Mouse (Mus musculus): ENCODE data around the gene Ghsr. TPM values are rescaled to one million over a fixed set of nuclear protein-coding genes. Genes with fewer than 3 reads are reported as not detected.
"Not testable (repeated sequence)": the region's sequence is repeated elsewhere in the genome, so short reads cannot be mapped to it uniquely, and the experiment has no call there.

Ghsr gene
- polyA plus RNA-seq, 1 experiment from 2014 or later: not detected

DNA sequence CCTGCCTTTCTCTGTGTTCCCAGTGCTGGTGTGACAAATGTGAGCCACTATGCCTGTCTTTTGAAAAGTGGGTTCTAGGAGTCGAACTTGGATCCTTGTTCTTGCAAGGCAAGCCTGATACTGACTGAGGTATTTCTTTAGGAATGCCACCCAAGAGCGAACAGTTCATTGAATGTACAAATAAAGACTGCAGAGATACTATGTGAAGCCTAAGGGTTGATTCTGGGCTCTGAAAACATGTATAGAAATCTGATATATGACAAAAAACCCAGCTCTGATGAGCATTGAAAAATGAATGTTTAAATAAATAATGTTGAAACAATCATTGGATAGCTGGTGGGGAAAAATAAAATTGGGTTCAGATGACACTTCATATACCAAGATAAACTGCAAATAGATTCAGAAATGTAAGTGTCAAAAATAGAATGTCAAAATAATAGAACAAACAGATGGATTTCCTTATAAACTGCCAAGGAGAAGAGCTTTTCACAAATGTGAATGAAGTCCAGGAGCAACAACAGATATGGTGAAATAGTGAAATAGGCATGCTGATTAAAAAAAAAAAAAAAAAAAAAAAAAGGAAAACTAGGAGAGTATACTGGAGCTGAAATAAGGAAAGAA, 11.9 kb upstream of the Ghsr start:
- DNase-seq (no peak), ATAC-seq (ENCODE audit: low read depth) (no peak)
- H3K36me3 ChIP-seq: no peaks in the 10 kb centered on the region
- 50% methylated on average over 2 of the region's 2 CpGs for WGBS (ENCODE audit: insufficient replicate concordance)
- no peaks in the 10 kb centered on the region for H3K27me3 ChIP-seq
- H3K4me3 ChIP-seq (replicated peaks): no peak overlapping the region
- H3K27ac ChIP-seq: no peak overlapping the region
- no peaks in the 10 kb centered on the region for H3K4me1 ChIP-seq (replicated peaks)
- H3K9ac ChIP-seq: no peak overlapping the region
- H3K9me3 ChIP-seq (replicated peaks): no peaks in the 10 kb centered on the region
- H3K4me2 ChIP-seq: no peak overlapping the region

DNA sequence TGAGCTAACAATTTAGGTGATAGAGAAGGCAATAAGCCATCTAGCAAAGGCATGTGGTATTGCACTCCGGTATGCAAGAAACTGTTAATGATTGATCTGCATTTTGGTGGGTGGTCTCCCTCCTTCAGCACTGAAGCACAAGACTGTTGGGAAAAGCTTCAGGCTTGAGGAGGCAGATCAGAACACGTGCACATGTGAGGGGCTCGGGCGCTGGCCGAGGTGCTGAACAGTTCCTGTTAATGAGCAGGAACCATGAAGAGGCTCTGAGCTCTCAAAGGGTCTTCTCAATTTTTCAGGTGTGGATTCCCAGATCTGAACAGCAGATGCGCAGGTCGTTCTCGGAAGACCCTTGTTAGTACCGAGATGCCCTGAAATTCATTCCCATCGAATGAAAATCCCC, 1.0 kb upstream of the Ghsr start:
- Histone ChIP-seq H3K4me1 (replicated peaks) (no peaks in the 10 kb centered on the region), H3K27me3 (peaks cover 51% of the 10 kb centered on the region), H3K4me3 (replicated peaks) (no peak overlapping the region), H3K27ac (no peak overlapping the region), H3K36me3 (no peaks in the 10 kb centered on the region), H3K4me2 (no peak overlapping the region), H3K9ac (no peak overlapping the region), H3K9me3 (replicated peaks) (no peaks in the 10 kb centered on the region)
- DNase-seq: no peak
- 4% methylated on average over 10 of the region's 10 CpGs for WGBS (ENCODE audit: insufficient replicate concordance)
- no peak for ATAC-seq (ENCODE audit: low read depth)

DNA sequence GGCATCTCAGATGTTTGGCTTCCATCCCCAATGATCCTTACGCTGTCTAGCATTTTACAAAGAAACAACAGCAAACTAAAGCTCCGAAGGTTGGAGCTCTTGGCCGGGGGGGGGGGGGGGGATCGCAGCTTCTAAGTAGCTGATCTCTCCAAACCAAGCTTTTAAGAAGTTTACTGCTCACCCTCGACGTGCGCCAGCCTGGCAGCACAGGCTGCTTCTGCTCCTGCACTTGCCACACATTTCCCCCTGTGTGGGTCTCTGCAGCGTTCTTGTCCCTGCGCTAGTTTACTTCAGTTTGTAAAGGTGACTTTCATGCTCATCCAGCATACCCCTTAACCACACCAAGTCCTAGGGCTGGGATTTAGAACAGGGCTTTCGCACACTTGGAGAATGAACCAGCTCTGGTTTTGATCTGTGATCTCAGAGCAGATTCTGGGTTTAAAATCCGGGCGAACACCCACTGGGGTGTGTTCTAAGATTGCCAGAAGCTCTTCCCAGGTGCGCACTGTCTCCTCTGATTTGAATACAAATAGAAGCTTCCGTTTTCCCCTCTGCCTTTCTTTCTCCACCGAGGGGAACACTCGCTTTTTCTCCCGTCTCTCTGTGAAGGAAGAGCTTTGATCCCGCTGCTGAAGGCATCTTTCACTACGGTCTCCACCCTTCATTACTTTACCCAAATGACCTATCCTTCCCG, 422 bp upstream of the Ghsr start:
- Histone ChIP-seq H3K4me1 (replicated peaks) (no peaks in the 10 kb centered on the region), H3K36me3 (no peaks in the 10 kb centered on the region), H3K9me3 (replicated peaks) (no peaks in the 10 kb centered on the region), H3K27me3 (peaks cover 53% of the 10 kb centered on the region), H3K4me3 (replicated peaks) (no peak overlapping the region), H3K27ac (no peak overlapping the region), H3K4me2 (no peak overlapping the region), H3K9ac (no peak overlapping the region)
- no peak for ATAC-seq (ENCODE audit: low read depth)
- WGBS (ENCODE audit: insufficient replicate concordance): 7% methylated on average over 20 of the region's 20 CpGs
- no peak for DNase-seq

DNA sequence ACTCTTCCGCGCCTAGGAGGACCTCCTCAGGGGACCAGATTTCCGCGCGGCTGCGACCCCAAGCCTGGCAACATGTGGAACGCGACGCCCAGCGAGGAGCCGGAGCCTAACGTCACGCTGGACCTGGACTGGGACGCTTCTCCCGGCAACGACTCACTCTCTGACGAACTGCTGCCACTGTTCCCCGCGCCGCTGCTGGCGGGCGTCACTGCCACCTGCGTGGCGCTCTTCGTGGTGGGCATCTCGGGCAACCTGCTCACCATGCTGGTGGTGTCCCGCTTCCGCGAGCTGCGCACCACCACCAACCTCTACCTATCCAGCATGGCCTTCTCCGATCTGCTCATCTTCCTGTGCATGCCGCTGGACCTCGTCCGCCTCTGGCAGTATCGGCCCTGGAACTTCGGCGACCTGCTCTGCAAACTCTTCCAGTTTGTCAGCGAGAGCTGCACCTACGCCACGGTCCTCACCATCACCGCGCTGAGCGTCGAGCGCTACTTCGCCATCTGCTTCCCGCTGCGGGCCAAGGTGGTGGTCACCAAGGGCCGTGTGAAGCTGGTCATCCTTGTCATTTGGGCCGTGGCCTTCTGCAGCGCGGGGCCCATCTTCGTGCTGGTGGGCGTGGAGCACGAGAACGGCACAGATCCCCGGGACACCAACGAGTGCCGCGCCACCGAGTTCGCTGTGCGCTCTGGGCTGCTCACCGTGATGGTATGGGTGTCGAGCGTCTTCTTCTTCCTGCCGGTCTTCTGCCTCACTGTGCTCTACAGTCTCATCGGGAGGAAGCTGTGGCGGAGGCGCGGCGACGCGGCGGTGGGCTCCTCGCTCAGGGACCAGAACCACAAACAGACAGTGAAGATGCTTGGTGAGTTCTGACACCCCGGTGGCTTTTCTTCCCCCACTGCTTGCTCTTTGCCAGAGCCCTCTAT, 837 bp downstream of the Ghsr start:
- H3K9ac ChIP-seq: no peak overlapping the region
- no peak overlapping the region for H3K27ac ChIP-seq
- no peak overlapping the region for H3K4me2 ChIP-seq
- ATAC-seq (ENCODE audit: low read depth) (no peak), DNase-seq (no peak)
- peaks cover 53% of the 10 kb centered on the region for H3K27me3 ChIP-seq
- no peak overlapping the region for H3K4me3 ChIP-seq (replicated peaks)
- 2% methylated on average over 77 of the region's 77 CpGs for WGBS (ENCODE audit: insufficient replicate concordance)
- no peaks in the 10 kb centered on the region for H3K9me3 ChIP-seq (replicated peaks)
- no peaks in the 10 kb centered on the region for H3K4me1 ChIP-seq (replicated peaks)
- H3K36me3 ChIP-seq: no peaks in the 10 kb centered on the region

DNA sequence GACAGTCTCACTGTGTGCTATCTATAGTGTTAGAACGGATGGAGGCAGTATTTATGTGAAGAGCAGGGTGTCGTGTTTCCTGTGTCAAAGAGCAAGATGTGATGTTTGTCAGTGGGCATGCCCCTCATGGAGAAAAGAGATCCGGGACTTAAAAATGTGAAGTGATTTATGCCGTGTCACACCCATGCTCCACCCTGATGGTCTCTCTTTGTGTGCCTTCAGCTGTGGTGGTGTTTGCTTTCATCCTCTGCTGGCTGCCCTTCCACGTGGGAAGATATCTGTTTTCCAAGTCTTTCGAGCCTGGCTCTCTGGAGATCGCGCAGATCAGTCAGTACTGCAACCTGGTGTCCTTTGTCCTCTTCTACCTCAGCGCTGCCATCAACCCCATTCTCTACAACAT, 3.2 kb downstream of the Ghsr start:
- Histone ChIP-seq H3K27ac (no peak overlapping the region), H3K27me3 (peaks cover 53% of the 10 kb centered on the region), H3K4me1 (replicated peaks) (no peaks in the 10 kb centered on the region), H3K36me3 (no peaks in the 10 kb centered on the region), H3K4me2 (no peak overlapping the region), H3K9me3 (replicated peaks) (no peaks in the 10 kb centered on the region), H3K9ac (no peak overlapping the region), H3K4me3 (replicated peaks) (no peak overlapping the region)
- DNase-seq (no peak), ATAC-seq (ENCODE audit: low read depth) (no peak)
- WGBS (ENCODE audit: insufficient replicate concordance): 55% methylated on average over 9 of the region's 9 CpGs

DNA sequence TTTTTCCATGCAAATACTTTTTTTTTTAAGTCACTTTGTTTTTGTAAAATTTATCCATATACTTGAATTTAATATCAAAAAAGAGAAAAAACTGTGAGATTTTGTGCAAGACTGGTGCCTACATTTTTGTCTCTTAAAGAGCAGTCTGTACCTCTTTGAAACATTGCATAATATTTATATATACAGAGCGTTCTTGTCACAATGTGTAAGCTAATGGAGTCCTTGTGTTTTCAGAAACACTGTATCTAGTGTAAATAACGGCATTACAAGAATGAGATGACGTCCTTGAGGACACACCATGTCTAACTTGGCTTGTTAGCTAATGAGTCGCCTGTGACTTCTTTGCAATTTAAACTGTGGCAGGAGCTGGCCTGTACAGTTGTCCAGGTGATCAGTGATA, 6.8 kb downstream of the Ghsr start:
- no peak overlapping the region for H3K4me3 ChIP-seq (replicated peaks)
- H3K36me3 ChIP-seq: no peaks in the 10 kb centered on the region
- H3K9me3 ChIP-seq (replicated peaks): no peaks in the 10 kb centered on the region
- WGBS (ENCODE audit: insufficient replicate concordance): 43% methylated on average over 4 of the region's 4 CpGs
- no peak overlapping the region for H3K4me2 ChIP-seq
- DNase-seq (no peak), ATAC-seq (ENCODE audit: low read depth) (no peak)
- no peaks in the 10 kb centered on the region for H3K4me1 ChIP-seq (replicated peaks)
- no peak overlapping the region for H3K9ac ChIP-seq
- no peak overlapping the region for H3K27ac ChIP-seq
- H3K27me3 ChIP-seq: peaks cover 20% of the 10 kb centered on the region

DNA sequence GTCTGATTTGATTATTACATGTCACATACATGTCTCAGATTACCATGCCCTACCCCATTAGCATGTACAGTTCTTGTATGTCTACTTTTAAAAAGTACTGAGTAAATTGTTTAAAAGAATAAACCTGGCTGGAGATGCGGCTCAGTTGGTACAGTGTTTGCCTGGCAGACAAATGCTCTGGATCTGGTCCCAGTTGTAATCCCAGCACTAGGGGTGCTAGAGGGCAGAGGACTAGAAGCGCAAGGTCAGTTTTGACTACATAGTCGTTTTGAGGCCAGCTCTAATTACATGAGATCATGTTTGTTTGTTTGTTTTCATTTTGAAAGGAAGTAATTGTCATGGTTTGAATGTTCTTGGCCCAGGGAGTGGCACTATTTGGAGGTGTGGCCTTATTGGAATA, 13.7 kb downstream of the Ghsr start:
- Histone ChIP-seq H3K27ac (no peak overlapping the region), H3K4me1 (replicated peaks) (no peaks in the 10 kb centered on the region), H3K36me3 (no peaks in the 10 kb centered on the region), H3K4me2 (no peak overlapping the region), H3K27me3 (no peaks in the 10 kb centered on the region), H3K4me3 (replicated peaks) (no peak overlapping the region), H3K9me3 (replicated peaks) (no peaks in the 10 kb centered on the region), H3K9ac (no peak overlapping the region)
- ATAC-seq (ENCODE audit: low read depth): no peak
- 56% methylated on average over 3 of the region's 3 CpGs for WGBS (ENCODE audit: insufficient replicate concordance)
- no peak for DNase-seq

DNA sequence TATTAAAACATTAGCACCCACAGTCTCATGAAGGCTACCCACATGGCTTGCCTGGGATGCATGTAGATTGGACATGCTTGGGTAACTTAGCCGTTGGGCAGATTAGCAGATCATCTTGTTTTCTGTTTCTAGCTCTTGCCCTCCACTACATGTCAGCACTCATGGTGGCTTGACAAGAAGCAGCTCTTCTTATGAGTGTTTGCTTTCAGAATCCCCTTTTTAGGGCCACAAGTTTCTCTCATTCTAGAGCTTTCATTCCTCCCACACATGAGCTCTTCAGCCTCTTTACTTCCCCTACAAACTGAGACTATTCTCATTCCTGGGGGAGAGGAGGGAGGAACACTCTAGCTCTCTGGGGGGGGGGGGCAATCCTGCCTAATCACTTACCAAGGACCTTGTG, 18.8 kb downstream of the Ghsr start:
- ATAC-seq (ENCODE audit: low read depth): no peak
- Histone ChIP-seq H3K27ac (no peak overlapping the region), H3K4me3 (replicated peaks) (no peak overlapping the region), H3K4me1 (replicated peaks) (no peaks in the 10 kb centered on the region), H3K9me3 (replicated peaks) (no peaks in the 10 kb centered on the region), H3K27me3 (no peaks in the 10 kb centered on the region), H3K9ac (no peak overlapping the region), H3K4me2 (no peak overlapping the region), H3K36me3 (no peaks in the 10 kb centered on the region)
- WGBS (ENCODE audit: insufficient replicate concordance): 61% methylated on average over 1 of the region's 1 CpGs
- DNase-seq: no peak

DNA sequence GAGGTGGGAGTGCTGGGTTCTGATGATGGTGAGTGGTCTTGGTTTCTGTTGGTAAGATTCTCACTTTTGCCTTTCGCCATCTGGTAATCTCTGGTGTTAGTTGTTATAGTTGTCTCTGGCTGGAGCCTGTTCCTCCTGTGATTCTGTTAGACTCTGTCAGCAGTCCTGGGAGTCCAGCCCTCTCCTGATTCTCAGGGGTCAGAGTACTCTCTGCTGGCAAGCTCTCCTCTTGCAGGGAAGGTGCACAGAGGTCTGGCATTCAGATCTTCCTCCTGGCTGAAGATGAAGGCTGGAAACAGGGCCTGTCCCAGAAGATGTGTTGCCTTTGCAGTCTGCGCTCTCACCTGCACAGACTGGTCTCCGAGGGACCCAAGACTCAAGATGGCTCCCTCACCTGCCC, 29.8 kb downstream of the Ghsr start:
- not testable (repeated sequence) for H3K9me3 ChIP-seq (replicated peaks); H3K27me3 ChIP-seq; H3K27ac ChIP-seq; ATAC-seq (ENCODE audit: low read depth); H3K4me1 ChIP-seq (replicated peaks); DNase-seq; H3K9ac ChIP-seq; H3K4me3 ChIP-seq (replicated peaks); H3K4me2 ChIP-seq; H3K36me3 ChIP-seq
- WGBS (ENCODE audit: insufficient replicate concordance): 61% methylated on average over 3 of the region's 3 CpGs

DNA sequence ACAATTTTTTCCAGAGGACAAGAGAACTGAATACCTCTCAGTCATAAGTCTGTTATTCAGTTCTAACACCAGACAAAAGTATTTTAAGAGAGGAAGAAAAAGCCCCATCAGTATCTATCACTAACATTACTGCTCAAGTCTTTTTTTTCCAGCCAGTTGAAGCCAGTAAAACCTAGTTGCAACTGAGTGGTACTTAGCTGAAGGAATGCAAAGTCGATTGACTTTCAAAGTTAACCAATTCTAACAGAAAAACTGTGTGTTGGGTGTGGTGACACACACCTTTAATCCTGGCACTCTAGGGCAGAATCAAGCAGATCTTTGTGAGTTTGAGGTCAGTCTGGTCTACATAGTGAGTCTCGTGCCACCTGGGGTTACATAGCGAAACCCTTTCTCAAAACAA, 35.3 kb downstream of the Ghsr start:
- H3K36me3 ChIP-seq: no peaks in the 10 kb centered on the region
- no peaks in the 10 kb centered on the region for H3K9me3 ChIP-seq (replicated peaks)
- no peaks in the 10 kb centered on the region for H3K4me1 ChIP-seq (replicated peaks)
- no peak overlapping the region for H3K27ac ChIP-seq
- no peak for ATAC-seq (ENCODE audit: low read depth)
- DNase-seq: no peak
- no peak overlapping the region for H3K4me3 ChIP-seq (replicated peaks)
- 60% methylated on average over 3 of the region's 3 CpGs for WGBS (ENCODE audit: insufficient replicate concordance)
- H3K27me3 ChIP-seq: no peaks in the 10 kb centered on the region
- no peak overlapping the region for H3K9ac ChIP-seq
- no peak overlapping the region for H3K4me2 ChIP-seq

DNA sequence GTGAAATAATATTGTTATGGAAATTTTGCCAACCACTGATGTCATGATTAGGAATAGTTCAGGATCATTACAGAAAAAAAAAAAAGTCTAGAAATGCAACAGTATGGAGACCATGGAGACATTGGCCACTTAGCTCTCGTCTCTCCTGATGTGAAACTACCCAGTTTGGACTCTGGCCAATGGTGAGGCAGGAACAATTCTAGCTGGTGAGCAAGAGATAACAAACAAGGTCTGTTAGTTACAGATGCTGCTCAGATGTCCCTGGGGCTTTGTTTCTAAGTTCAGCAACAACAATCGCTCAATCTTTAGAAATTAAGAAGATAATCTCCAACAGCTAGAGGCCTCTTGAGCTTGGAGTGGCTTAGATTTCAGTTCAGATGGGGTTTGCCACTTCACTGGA, 37.4 kb downstream of the Ghsr start:
- H3K27ac ChIP-seq: no peak overlapping the region
- ATAC-seq (ENCODE audit: low read depth): no peak
- no peak overlapping the region for H3K9ac ChIP-seq
- DNase-seq: no peak
- H3K36me3 ChIP-seq: no peaks in the 10 kb centered on the region
- no peak overlapping the region for H3K4me3 ChIP-seq (replicated peaks)
- WGBS (ENCODE audit: insufficient replicate concordance): 46% methylated on average over 2 of the region's 2 CpGs
- no peaks in the 10 kb centered on the region for H3K27me3 ChIP-seq
- no peak overlapping the region for H3K4me2 ChIP-seq
- H3K4me1 ChIP-seq (replicated peaks): no peaks in the 10 kb centered on the region
- no peaks in the 10 kb centered on the region for H3K9me3 ChIP-seq (replicated peaks)

All from liver, embryonic 13.5 days (tissue).